Mouse (Mus musculus) liver, adult 2 months (tissue): ENCODE data around the gene Gm5751. TPM values are rescaled to one million over a fixed set of nuclear protein-coding genes. Genes with fewer than 3 reads are reported as not detected.

ENCODE experiments used
- DNase-seq: peaks from one replicate; pipeline ENCODE4 v3.0.0-alpha.2; 2011; ENCODE audit warnings: low read depth, low spot score; ENCODE audit errors: extremely low read depth
- H3K27ac ChIP-seq: fragments of 200-500 bp; replicated peaks from 2 replicates; pipeline ENCODE4 v1.5.1; 2012; ENCODE audit warnings: low read depth, mild to moderate bottlenecking, control low read depth, inconsistent platforms, low read length; ENCODE audit not compliant: insufficient read depth
- H3K27me3 ChIP-seq: fragments of 200-500 bp; 2 replicates; pipeline ENCODE4 v1.6.1; 2012; ENCODE audit warnings: mild to moderate bottlenecking, moderate library complexity, low read length, inconsistent platforms; ENCODE audit not compliant: control insufficient read depth, insufficient read depth
- H3K36me3 ChIP-seq: fragments of 200-500 bp; 2 replicates; pipeline ENCODE4 v1.6.1; 2012; ENCODE audit warnings: low read length, inconsistent platforms; ENCODE audit not compliant: control insufficient read depth, insufficient read depth
- H3K4me1 ChIP-seq: fragments of 200-500 bp; 2 replicates; pipeline ENCODE4 v1.6.1; 2011; ENCODE audit warnings: low read length; ENCODE audit not compliant: control insufficient read depth, insufficient read depth
- H3K4me3 ChIP-seq: fragments of 200-500 bp; 2 replicates; pipeline ENCODE4 v1.5.1; 2011; ENCODE audit warnings: low read depth, mild to moderate bottlenecking, control low read depth, low read length, moderate library complexity; ENCODE audit not compliant: insufficient read depth
- H3K79me2 ChIP-seq: fragments of 200-500 bp; 2 replicates; pipeline ENCODE4 v1.6.1; 2012; ENCODE audit warnings: inconsistent platforms, mild to moderate bottlenecking, low read length, moderate library complexity; ENCODE audit not compliant: control insufficient read depth, insufficient read depth
- H3K9ac ChIP-seq: fragments of 200-500 bp; 2 replicates; pipeline ENCODE4 v1.6.1; 2012; ENCODE audit warnings: low read depth, mild to moderate bottlenecking, control low read depth, inconsistent platforms, low read length
- CTCF ChIP-seq: fragments of 200-500 bp; IDR thresholded peaks from 2 replicates; pipeline ENCODE4 v1.5.1; 2011; ENCODE audit warnings: low read depth, low read length, control low read depth
- POLR2A ChIP-seq: fragments of 200-500 bp; IDR thresholded peaks from 2 replicates; pipeline ENCODE4 v1.6.1; 2011; ENCODE audit warnings: low read length, control low read depth; ENCODE audit not compliant: insufficient read depth; ENCODE audit errors: extremely low read depth
- WGBS: fragments of 180-500 bp; shearing (Covaris S2); methylation state at CpG from one replicate; pipeline ENCODE4 v1.1.7; 2018; 5-methylcytosine and 5-hydroxymethylcytosine counted together
- polyA plus RNA-seq: library from polyadenylated mRNA; depleted of rRNA; stranded (reverse); fragments of >200 nt; gene quantifications from 2 replicates; pipeline ENCODE4 v1.2.3, GENCODE M21; 2012
- total RNA-seq: library from RNA; depleted of rRNA; stranded (reverse); fragments of >200 nt; gene quantifications from 2 replicates; pipeline ENCODE4 v1.2.3, GENCODE M21; 2014

The Gm5751 gene
- total and polyA plus RNA-seq, 2 experiments, result not detected

- H3K27ac ChIP-seq, result no peak overlapping the region
- peak overlapping the region; percentile 54; the same call in 1 of the 2 replicates for H3K9ac ChIP-seq
- H3K4me3 ChIP-seq, result peak overlapping the region; percentile 53; the same call in 1 of the 2 replicates
- H3K79me2 ChIP-seq, result no peaks in the 10 kb centered on the region
- H3K4me1 ChIP-seq, result no peaks in the 10 kb centered on the region
- 16% methylated on average over 3 of the region's 9 CpGs for WGBS
- no peak for TF ChIP-seq POLR2A
- TF ChIP-seq CTCF, result no peak
- no peaks in the 10 kb centered on the region for H3K27me3 ChIP-seq
- peak; percentile 9 for DNase-seq
- peaks cover 3% of the 10 kb centered on the region; the same call in 1 of the 2 replicates for H3K36me3 ChIP-seq
Observed at GRCm38 (mm10) chrX:8891975-8892342, 17.9 kb downstream of the Gm5751 start.

- 2% methylated on average over 62 of the region's 95 CpGs for WGBS
- H3K4me3 ChIP-seq, result peak within 1 kb of the TSS; percentile 53
- H3K79me2 ChIP-seq, result no peaks in the 10 kb centered on the region
- peak; percentile 36 for DNase-seq
- H3K27me3 ChIP-seq, result no peaks in the 10 kb centered on the region
- peaks cover 3% of the 10 kb centered on the region; the same call in 1 of the 2 replicates for H3K36me3 ChIP-seq
- no peaks in the 10 kb centered on the region for H3K4me1 ChIP-seq
- peak within 1 kb of the TSS; percentile 5; the same call in 1 of the 2 replicates for H3K27ac ChIP-seq
- peak within 1 kb of the TSS; percentile 87 for H3K9ac ChIP-seq
- TF ChIP-seq CTCF (no peak), POLR2A (0 out of 2 replicates have a peak, but pooled peaks have one; percentile 47)
Observed at GRCm38 (mm10) chrX:8892343-8893155, 18.5 kb downstream of the Gm5751 start, which contains the start of gene B630019K06Rik. Gene B630019K06Rik, plus strand, starts transcription at chrX:8892382.

- no peaks in the 10 kb centered on the region for H3K27me3 ChIP-seq
- H3K36me3 ChIP-seq, result peaks cover under 1% of the 10 kb centered on the region; the same call in 1 of the 2 replicates
- peak overlapping the region; percentile 53 for H3K4me3 ChIP-seq
- H3K9ac ChIP-seq, result peak overlapping the region; percentile 87
- no peak for DNase-seq
- WGBS, result 2% methylated on average over 12 of the region's 42 CpGs
- H3K27ac ChIP-seq, result no peak overlapping the region
- H3K4me1 ChIP-seq, result no peaks in the 10 kb centered on the region
- no peaks in the 10 kb centered on the region for H3K79me2 ChIP-seq
- TF ChIP-seq CTCF (no peak), POLR2A (no peak)
Observed at GRCm38 (mm10) chrX:8893182-8893651, 19.2 kb downstream of the Gm5751 start.

GRCm38 (mm10) chrX:8900823-8901222 is 26.8 kb downstream of the Gm5751 start:
- no peaks in the 10 kb centered on the region for H3K36me3 ChIP-seq
- no peak overlapping the region for H3K9ac ChIP-seq
- no peak overlapping the region for H3K4me3 ChIP-seq
- no peak overlapping the region for H3K27ac ChIP-seq
- DNase-seq, result no peak
- H3K27me3 ChIP-seq, result no peaks in the 10 kb centered on the region
- H3K79me2 ChIP-seq, result no peaks in the 10 kb centered on the region
- no peak for TF ChIP-seq POLR2A
- TF ChIP-seq CTCF, result no peak
- WGBS, result 50% methylated on average over 4 of the region's 4 CpGs
- no peaks in the 10 kb centered on the region for H3K4me1 ChIP-seq

- Histone ChIP-seq H3K4me3 (no peak overlapping the region), H3K4me1 (no peaks in the 10 kb centered on the region), H3K36me3 (no peaks in the 10 kb centered on the region), H3K27me3 (no peaks in the 10 kb centered on the region), H3K9ac (no peak overlapping the region), H3K27ac (no peak overlapping the region), H3K79me2 (no peaks in the 10 kb centered on the region)
- TF ChIP-seq CTCF, result no peak
- TF ChIP-seq POLR2A, result no peak
- no peak for DNase-seq
- 27% methylated on average over 7 of the region's 7 CpGs for WGBS
Observed at GRCm38 (mm10) chrX:8901906-8902472, 27.9 kb downstream of the Gm5751 start.
